Mouse (Mus musculus): ENCODE measurements around the gene Slc6a9.

Gene Slc6a9

GRCm38 (mm10) chr4:117913421-117913820 is 79.1 kb downstream of the Slc6a9 start:
- peak; percentile 50 for DNase-seq (ENCODE audit: low spot score)

DNA sequence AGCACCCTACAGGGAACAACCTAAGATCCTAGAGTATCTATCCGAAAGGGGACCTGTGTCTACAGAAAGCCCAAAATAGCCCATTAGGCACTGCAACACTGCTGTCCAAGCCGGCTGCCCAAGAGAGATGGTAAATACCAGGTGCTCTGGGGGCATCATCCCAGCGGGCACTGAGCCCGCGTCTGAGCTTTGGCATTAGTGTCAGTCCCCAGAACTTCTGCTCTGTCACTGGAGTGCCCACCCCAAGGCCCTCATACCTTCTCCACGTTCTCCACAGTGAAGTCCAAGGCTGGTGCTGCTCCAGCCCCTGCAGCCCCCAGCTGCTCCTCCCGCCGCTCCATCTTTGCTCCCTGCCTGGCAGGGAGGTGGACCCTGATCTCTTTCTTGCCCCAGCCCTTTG is 79.7 kb downstream of the Slc6a9 start:
- DNase-seq (ENCODE audit: low spot score): no peak

GRCm38 (mm10) chr4:117914591-117915442 is 80.5 kb downstream of the Slc6a9 start, which contains the start of gene Ipo13:
Gene Ipo13, minus strand, starts transcription at chr4:117914999.
- DNase-seq (ENCODE audit: low spot score): peak; percentile 91

- no peak for DNase-seq (ENCODE audit: low spot score)
Measured at GRCm38 (mm10) chr4:117915489-117916105, 81.3 kb downstream of the Slc6a9 start.

GRCm38 (mm10) chr4:117916386-117916785 is 82.1 kb downstream of the Slc6a9 start:
- no peak for DNase-seq (ENCODE audit: low spot score)

DNA sequence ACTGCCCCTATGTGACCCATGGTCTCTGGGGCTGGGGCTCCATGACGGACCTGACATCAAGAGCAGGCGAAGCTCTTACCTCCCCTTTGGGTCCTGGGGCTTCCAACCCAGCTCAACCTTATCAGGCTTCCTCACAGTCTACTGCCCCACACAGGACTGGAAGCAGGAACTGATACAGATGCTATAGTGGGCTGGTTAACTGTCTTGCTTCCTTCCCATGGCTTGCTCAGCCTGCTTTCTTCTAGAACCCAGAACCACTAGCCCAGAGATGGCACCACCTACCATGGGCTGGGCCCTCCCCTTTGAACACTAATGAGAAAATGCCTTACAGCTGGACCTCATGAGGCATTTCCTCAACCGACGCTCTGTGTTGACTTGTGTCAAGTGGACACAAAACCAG is 83.1 kb downstream of the Slc6a9 start:
- no peak for DNase-seq (ENCODE audit: low spot score)

DNA sequence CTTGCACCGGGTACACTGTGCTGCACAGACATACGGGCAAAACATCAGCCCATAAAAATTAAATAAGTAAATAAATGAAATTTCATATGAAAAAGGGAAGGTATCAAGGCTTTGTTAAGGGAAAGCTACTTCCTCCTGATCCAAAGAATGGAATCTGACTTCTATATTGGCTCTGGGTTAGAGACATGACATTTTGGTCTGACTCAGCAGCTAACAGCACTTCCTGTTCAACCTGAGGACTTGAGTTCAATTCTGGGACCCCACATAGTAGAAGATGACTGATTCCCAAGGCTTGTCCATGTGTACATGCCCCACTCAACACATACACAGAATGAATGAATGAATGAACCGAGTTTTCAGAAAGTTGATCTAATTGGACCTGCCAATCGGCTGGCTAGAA is 83.5 kb downstream of the Slc6a9 start:
- DNase-seq (ENCODE audit: low spot score): no peak

DNA sequence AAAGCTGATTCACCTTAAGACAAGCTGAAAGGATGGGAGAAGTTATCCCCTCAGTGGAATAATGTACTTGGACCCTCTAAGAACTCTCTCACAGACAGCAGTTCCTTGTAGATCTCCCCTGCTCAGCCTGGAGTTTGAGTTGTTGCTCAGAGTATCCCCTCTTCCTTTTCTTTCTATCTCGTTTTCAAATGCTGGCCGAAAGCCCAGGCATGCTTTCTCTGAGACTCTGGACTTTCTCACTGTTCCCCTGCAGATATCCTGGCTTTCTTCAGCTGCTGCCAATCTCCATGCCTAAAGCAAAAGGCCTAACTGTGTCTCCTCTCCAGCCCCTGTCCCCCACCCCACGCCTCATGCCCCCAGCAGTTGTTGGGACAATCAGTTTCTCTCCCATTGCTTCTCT is 84.0 kb downstream of the Slc6a9 start:
- DNase-seq (ENCODE audit: low spot score): no peak

GRCm38 (mm10) chr4:117918762-117919161 is 84.5 kb downstream of the Slc6a9 start:
- no peak for DNase-seq (ENCODE audit: low spot score)

DNA sequence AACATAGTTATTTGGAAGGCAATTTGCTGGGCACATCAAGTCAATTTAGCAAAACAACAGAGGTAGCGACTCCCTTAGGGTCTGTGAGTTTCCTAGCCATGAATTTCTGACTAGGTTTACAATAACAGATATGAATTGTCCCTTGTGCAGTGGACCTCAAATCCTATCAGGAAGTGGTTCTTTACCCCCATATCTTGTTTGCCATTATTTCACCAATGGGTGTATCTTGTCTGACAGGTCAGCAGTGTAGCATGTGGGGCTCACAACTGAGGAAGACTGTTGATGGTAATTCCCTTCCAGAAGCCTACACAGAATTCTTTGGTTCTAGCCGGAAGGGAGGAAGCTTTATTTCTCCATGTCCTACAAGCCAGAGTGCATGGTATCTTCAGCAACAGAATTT is 87.1 kb downstream of the Slc6a9 start:
- no peak for DNase-seq (ENCODE audit: low spot score)

- no peak for DNase-seq (ENCODE audit: low spot score)
Measured at GRCm38 (mm10) chr4:117923450-117923849, 89.1 kb downstream of the Slc6a9 start.
